ENCODE assay signal across 8 mouse cellular contexts in the genomic region with DNA sequence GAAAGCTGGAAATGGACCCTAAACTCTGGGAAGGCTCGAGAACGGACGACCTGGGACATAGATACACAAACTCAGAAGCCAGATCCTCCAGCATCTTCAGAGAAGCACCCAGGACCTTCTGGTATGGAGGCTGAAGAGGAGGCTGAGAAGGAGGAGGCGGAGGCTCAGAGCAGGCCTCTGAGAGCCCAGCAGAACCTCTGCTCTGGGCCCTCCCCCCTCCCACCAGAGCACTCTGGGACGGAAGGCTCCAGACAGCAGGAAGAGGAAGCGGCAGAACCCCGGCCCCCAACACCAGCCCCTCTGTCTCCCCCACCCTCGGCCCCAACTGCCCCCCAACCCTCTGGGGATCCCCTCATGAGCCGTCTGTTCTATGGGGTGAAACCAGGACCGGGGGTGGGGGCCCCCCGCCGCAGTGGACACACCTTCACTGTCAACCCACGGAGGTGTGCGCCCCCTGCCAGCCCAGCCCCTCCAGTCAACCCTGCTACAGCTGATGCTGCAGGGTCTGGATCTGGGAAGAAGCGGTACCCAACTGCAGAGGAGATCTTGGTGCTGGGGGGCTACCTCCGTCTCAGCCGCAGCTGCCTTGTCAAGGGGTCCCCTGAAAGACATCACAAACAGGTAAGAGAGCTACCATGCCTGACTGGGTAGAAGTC. TPM values are rescaled to one million over a fixed set of nuclear protein-coding genes. Genes with fewer than 3 reads are reported as not detected.
A peak's percentile ranks its signal among the peaks of the same experiment; 100 is the strongest.
DNase-seq lines count a peak whose midpoint lies in the region; ATAC-seq and TF ChIP-seq lines count a peak whose summit lies in the region.

No protein-coding gene starts in this region.

- peaks cover 3% of the 10 kb centered on the region; the same call in 1 of the 2 replicates for H3K4me1 ChIP-seq in bone marrow, adult 2 months (ENCODE audit: control insufficient read depth, insufficient read depth, low read length)
- H3K4me1 ChIP-seq in heart, postnatal 0 days (ENCODE audit: control insufficient read depth, insufficient read depth): peaks cover 14% of the 10 kb centered on the region
- peaks cover 39% of the 10 kb centered on the region for H3K4me1 ChIP-seq in limb, embryonic 14.5 days (ENCODE audit: control insufficient read depth, insufficient read depth, low read length)
- H3K4me1 ChIP-seq in midbrain, embryonic 16.5 days (ENCODE audit: control insufficient read depth, insufficient read depth, low read length): peaks cover 58% of the 10 kb centered on the region

- ATAC-seq in heart, postnatal 0 days (ENCODE audit: insufficient read depth, low read depth): no peak
- ATAC-seq in limb, embryonic 14.5 days (ENCODE audit: low FRiP score, low read depth): no peak
- ATAC-seq in midbrain, embryonic 16.5 days: no peak

- H3K9ac ChIP-seq in heart, postnatal 0 days (replicated peaks; ENCODE audit: low read depth, low read length): peak overlapping the region; percentile 77
- peak overlapping the region; percentile 83 for H3K9ac ChIP-seq in limb, embryonic 14.5 days (ENCODE audit: low read depth, low read length, severe bottlenecking)
- H3K9ac ChIP-seq in midbrain, embryonic 16.5 days (ENCODE audit: low read depth, low read length): peak overlapping the region; percentile 85

- no peak for TF ChIP-seq CTCF in bone marrow, adult 2 months (IDR thresholded peaks at IDR 0.05; ENCODE audit: control insufficient read depth, insufficient read depth, low read length)
- TF ChIP-seq CTCF in heart, postnatal 0 days (IDR thresholded peaks at IDR 0.05; ENCODE audit: low read depth): no peak

- peak overlapping the region; percentile 83 for H3K4me3 ChIP-seq in bone marrow, adult 2 months (replicated peaks; ENCODE audit: control insufficient read depth, low read depth, low read length)
- peak overlapping the region; percentile 66 for H3K4me3 ChIP-seq in heart, postnatal 0 days (ENCODE audit: low read depth, low read length)
- peak overlapping the region; percentile 62 for H3K4me3 ChIP-seq in limb, embryonic 14.5 days (replicated peaks; ENCODE audit: low read length)
- peak overlapping the region; percentile 74 for H3K4me3 ChIP-seq in midbrain, embryonic 16.5 days (ENCODE audit: low read depth, low read length)

- 3% methylated on average over 17 of the region's 17 CpGs for WGBS in bone marrow, adult 2 months
- WGBS in heart, postnatal 0 days: 27% methylated on average over 15 of the region's 17 CpGs
- WGBS in limb, embryonic 14.5 days: 28% methylated on average over 14 of the region's 17 CpGs
- WGBS in midbrain, embryonic 16.5 days: 37% methylated on average over 15 of the region's 17 CpGs

- no peaks in the 10 kb centered on the region for H3K9me3 ChIP-seq in heart, postnatal 0 days (replicated peaks; ENCODE audit: control insufficient read depth, low read length)
- H3K9me3 ChIP-seq in limb, embryonic 14.5 days (ENCODE audit: control insufficient read depth, low read length): no peaks in the 10 kb centered on the region
- H3K9me3 ChIP-seq in midbrain, embryonic 16.5 days (replicated peaks; ENCODE audit: control insufficient read depth, low read length, poor library complexity, severe bottlenecking): no peaks in the 10 kb centered on the region; the same call in 1 of the 2 replicates

- peak; percentile 33; the same call in 1 of the 2 replicates for TF ChIP-seq POLR2A in bone marrow, adult 2 months (IDR thresholded peaks at IDR 0.05; ENCODE audit: borderline replicate concordance, control insufficient read depth, low read depth, low read length)
- TF ChIP-seq POLR2A in limb, embryonic 14.5 days (IDR thresholded peaks at IDR 0.05; ENCODE audit: borderline replicate concordance, extremely low read depth, insufficient read depth, insufficient read length): no peak

- no peaks in the 10 kb centered on the region for H3K27me3 ChIP-seq in heart, postnatal 0 days (ENCODE audit: control insufficient read depth, insufficient read depth, low read length)
- H3K27me3 ChIP-seq in limb, embryonic 14.5 days (ENCODE audit: control insufficient read depth, insufficient read depth, low read length): no peaks in the 10 kb centered on the region
- no peaks in the 10 kb centered on the region for H3K27me3 ChIP-seq in midbrain, embryonic 16.5 days (ENCODE audit: control insufficient read depth, insufficient read depth, low read depth, low read length)

- H3K36me3 ChIP-seq in heart, postnatal 0 days (replicated peaks; ENCODE audit: control insufficient read depth, insufficient read depth, low read length): 0 out of 2 replicates have a peak, but pooled peaks cover 5% of the 10 kb centered on the region
- H3K36me3 ChIP-seq in limb, embryonic 14.5 days (ENCODE audit: control insufficient read depth, insufficient read depth, low read length): peaks cover 9% of the 10 kb centered on the region
- H3K36me3 ChIP-seq in midbrain, embryonic 16.5 days (ENCODE audit: control insufficient read depth, insufficient read depth, low read length): no peaks in the 10 kb centered on the region; the same call in 1 of the 2 replicates

- no peak for TF ChIP-seq EP300 in heart, postnatal 0 days (IDR thresholded peaks at IDR 0.05; ENCODE audit: low read depth)

- peak overlapping the region; percentile 86 for H3K4me2 ChIP-seq in heart, postnatal 0 days (ENCODE audit: low read depth, low read length)
- H3K4me2 ChIP-seq in limb, embryonic 14.5 days (replicated peaks; ENCODE audit: low read depth, low read length, severe bottlenecking): peak overlapping the region; percentile 97
- peak overlapping the region; percentile 95 for H3K4me2 ChIP-seq in midbrain, embryonic 16.5 days (ENCODE audit: low read length)

- peak; percentile 62 for DNase-seq in gastrocnemius, postnatal 25 days
- no peak for DNase-seq in gastrocnemius, postnatal 10 days
- DNase-seq in heart, postnatal 0 days (ENCODE audit: low spot score): peak; percentile 36
- no peak for DNase-seq in limb, embryonic 14.5 days (ENCODE audit: low spot score)
- DNase-seq in embryo, embryonic 10 days (ENCODE audit: low spot score): no peak
- no peak for DNase-seq in cerebellum, adult 18-20 months

- peak overlapping the region; percentile 96 for H3K27ac ChIP-seq in bone marrow, adult 2 months (ENCODE audit: control insufficient read depth, insufficient read depth, low read depth, low read length, poor library complexity)
- H3K27ac ChIP-seq in heart, postnatal 0 days (ENCODE audit: low read depth): peak overlapping the region; percentile 96
- H3K27ac ChIP-seq in limb, embryonic 14.5 days (replicated peaks; ENCODE audit: low read depth, low read length): 0 out of 2 replicates have a peak overlapping the region, but pooled peaks have one; percentile 59
- H3K27ac ChIP-seq in midbrain, embryonic 16.5 days (ENCODE audit: low read length): peak overlapping the region; percentile 95

RNA-seq across cellular contexts. Expression of a gene that starts 2.9 kb away (rescaled TPM):
- total RNA-seq in gastrocnemius, postnatal 25 days (2021): 1 to 10 TPM; 4.8 to 8.0 TPM
- 10 to 100 TPM; 14.7 to 21.9 TPM for total RNA-seq in gastrocnemius, postnatal 10 days (2021)
- 35.8 and 78.4 TPM in 2 replicates for polyA plus RNA-seq in bone marrow, adult 2 months (2011; ENCODE audit: insufficient read depth, insufficient read length, low replicate concordance, missing spikeins)
- total RNA-seq in heart, postnatal 0 days (2014; rRNA removed; ENCODE audit: low replicate concordance): 30.0 and 35.0 TPM in 2 replicates
- polyA plus RNA-seq in heart, postnatal 0 days (2015; fragmentation: Nextera tagmentation; extraction: Ambion mirVana): 10.0 and 11.6 TPM in 2 replicates
- polyA plus RNA-seq in limb, embryonic 14.5 days (2012; rRNA removed): 47.2 and 56.2 TPM in 2 replicates
- 26.0 and 26.3 TPM in 2 replicates for polyA plus RNA-seq in limb, embryonic 14.5 days (2014; fragmentation: Nextera tagmentation; extraction: Ambion mirVana)
- polyA plus RNA-seq in midbrain, embryonic 16.5 days (2015; fragmentation: Nextera tagmentation; extraction: Ambion mirVana): 18.4 and 18.8 TPM in 2 replicates

RNA-seq across cellular contexts. Expression of a gene that starts 7.2 kb away (rescaled TPM):
- total RNA-seq in gastrocnemius, postnatal 25 days (2021): 1 to 10 TPM in 1 of 2 experiments, under 1 TPM in 1; 0.74 to 1.6 TPM
- total RNA-seq in gastrocnemius, postnatal 10 days (2021): 1 to 10 TPM; 7.8 to 9.7 TPM
- polyA plus RNA-seq in bone marrow, adult 2 months (2011; ENCODE audit: insufficient read depth, insufficient read length, low replicate concordance, missing spikeins): 16.0 and 22.4 TPM in 2 replicates
- 16.1 and 36.2 TPM in 2 replicates for total RNA-seq in heart, postnatal 0 days (2014; rRNA removed; ENCODE audit: low replicate concordance)
- polyA plus RNA-seq in heart, postnatal 0 days (2015; fragmentation: Nextera tagmentation; extraction: Ambion mirVana): 18.0 and 21.6 TPM in 2 replicates
- 77.5 and 80.7 TPM in 2 replicates for polyA plus RNA-seq in limb, embryonic 14.5 days (2012; rRNA removed)
- polyA plus RNA-seq in limb, embryonic 14.5 days (2014; fragmentation: Nextera tagmentation; extraction: Ambion mirVana): 49.5 and 56.4 TPM in 2 replicates
- 13.5 and 14.6 TPM in 2 replicates for polyA plus RNA-seq in midbrain, embryonic 16.5 days (2015; fragmentation: Nextera tagmentation; extraction: Ambion mirVana)

RNA-seq across cellular contexts. Expression of a gene that starts 11.3 kb away (rescaled TPM):
- 10 to 100 TPM; 14.8 to 15.2 TPM for total RNA-seq in gastrocnemius, postnatal 25 days (2021)
- 10 to 100 TPM; 12.6 to 16.8 TPM for total RNA-seq in gastrocnemius, postnatal 10 days (2021)
- 119 and 234 TPM in 2 replicates for polyA plus RNA-seq in bone marrow, adult 2 months (2011; ENCODE audit: insufficient read depth, insufficient read length, low replicate concordance, missing spikeins)
- 18.2 and 24.1 TPM in 2 replicates for total RNA-seq in heart, postnatal 0 days (2014; rRNA removed; ENCODE audit: low replicate concordance)
- 14.9 and 15.0 TPM in 2 replicates for polyA plus RNA-seq in heart, postnatal 0 days (2015; fragmentation: Nextera tagmentation; extraction: Ambion mirVana)
- 78.6 and 90.5 TPM in 2 replicates for polyA plus RNA-seq in limb, embryonic 14.5 days (2012; rRNA removed)
- polyA plus RNA-seq in limb, embryonic 14.5 days (2014; fragmentation: Nextera tagmentation; extraction: Ambion mirVana): 40.0 and 43.4 TPM in 2 replicates
- 28.4 and 30.5 TPM in 2 replicates for polyA plus RNA-seq in midbrain, embryonic 16.5 days (2015; fragmentation: Nextera tagmentation; extraction: Ambion mirVana)

RNA-seq across cellular contexts. Expression of a gene that starts 27.0 kb away (rescaled TPM):
- 1 to 10 TPM; 3.7 to 5.2 TPM for total RNA-seq in gastrocnemius, postnatal 25 days (2021)
- total RNA-seq in gastrocnemius, postnatal 10 days (2021): 10 to 100 TPM; 10.1 to 14.6 TPM
- polyA plus RNA-seq in bone marrow, adult 2 months (2011; ENCODE audit: insufficient read depth, insufficient read length, low replicate concordance, missing spikeins): 17.2 and 24.2 TPM in 2 replicates
- 5.4 and 25.0 TPM in 2 replicates for total RNA-seq in heart, postnatal 0 days (2014; rRNA removed; ENCODE audit: low replicate concordance)
- 2.3 and 3.0 TPM in 2 replicates for polyA plus RNA-seq in heart, postnatal 0 days (2015; fragmentation: Nextera tagmentation; extraction: Ambion mirVana)
- polyA plus RNA-seq in limb, embryonic 14.5 days (2012; rRNA removed): 24.9 and 28.8 TPM in 2 replicates
- 12.2 and 13.9 TPM in 2 replicates for polyA plus RNA-seq in limb, embryonic 14.5 days (2014; fragmentation: Nextera tagmentation; extraction: Ambion mirVana)
- 8.6 and 10.3 TPM in 2 replicates for polyA plus RNA-seq in midbrain, embryonic 16.5 days (2015; fragmentation: Nextera tagmentation; extraction: Ambion mirVana)

RNA-seq across cellular contexts. Expression of a gene that starts 28.9 kb away (rescaled TPM):
- total RNA-seq in gastrocnemius, postnatal 25 days (2021): 10 to 100 TPM; 62.4 to 86.6 TPM
- total RNA-seq in gastrocnemius, postnatal 10 days (2021): 10 to 100 TPM; 49.6 to 56.2 TPM
- 28.5 and 52.0 TPM in 2 replicates for polyA plus RNA-seq in bone marrow, adult 2 months (2011; ENCODE audit: insufficient read depth, insufficient read length, low replicate concordance, missing spikeins)
- 32.5 and 36.6 TPM in 2 replicates for total RNA-seq in heart, postnatal 0 days (2014; rRNA removed; ENCODE audit: low replicate concordance)
- polyA plus RNA-seq in heart, postnatal 0 days (2015; fragmentation: Nextera tagmentation; extraction: Ambion mirVana): 51.9 and 53.1 TPM in 2 replicates
- 53.9 and 68.4 TPM in 2 replicates for polyA plus RNA-seq in limb, embryonic 14.5 days (2012; rRNA removed)
- polyA plus RNA-seq in limb, embryonic 14.5 days (2014; fragmentation: Nextera tagmentation; extraction: Ambion mirVana): 20.6 and 20.7 TPM in 2 replicates
- 63.9 and 76.4 TPM in 2 replicates for polyA plus RNA-seq in midbrain, embryonic 16.5 days (2015; fragmentation: Nextera tagmentation; extraction: Ambion mirVana)

Comparison
In these comparisons a context has a peak if more than half of its experiments do, and no peak if none do; other contexts are left out.
1. DNase-seq: peak in gastrocnemius, postnatal 25 days (single experiment) and heart, postnatal 0 days (single experiment); none in gastrocnemius, postnatal 10 days (single experiment), limb, embryonic 14.5 days (single experiment), embryo, embryonic 10 days (single experiment) and cerebellum, adult 18-20 months (0 of 2).
2. Peak in every context shown above with its lines, with median percentiles within 50 percentile points of each other: H3K27ac ChIP-seq, H3K4me3 ChIP-seq, H3K4me2 ChIP-seq and H3K9ac ChIP-seq.